Mouse (Mus musculus) urinary bladder, postnatal 25 days (tissue): Measurements from ENCODE around the gene Gm45623.

Experiments
- DNase-seq: peaks from one replicate; pipeline ENCODE4 v3.0.0; 2022; ENCODE audit warnings: low spot score

Gene Gm45623

GRCm38 (mm10) chr13:56752474-56753191 is 994 bp downstream of the Gm45623 start:
- DNase-seq = no peak

- DNase-seq = no peak
These were observed 1.9 kb downstream of the Gm45623 start for GRCm38 (mm10) chr13:56751774-56752173.

- no peak for DNase-seq
These were observed 4.2 kb downstream of the Gm45623 start for GRCm38 (mm10) chr13:56749377-56749776.

- DNase-seq = no peak
These were observed 6.1 kb downstream of the Gm45623 start for GRCm38 (mm10) chr13:56747554-56747953.

GRCm38 (mm10) chr13:56746739-56747532 is 6.7 kb downstream of the Gm45623 start:
- no peak for DNase-seq

- DNase-seq = no peak
These were observed 11.2 kb downstream of the Gm45623 start for GRCm38 (mm10) chr13:56742325-56742901.

- no peak for DNase-seq
These were observed 11.9 kb downstream of the Gm45623 start for GRCm38 (mm10) chr13:56741691-56742090.

GRCm38 (mm10) chr13:56740496-56740895 is 13.1 kb downstream of the Gm45623 start:
- DNase-seq = no peak

GRCm38 (mm10) chr13:56739556-56739955 is 14.1 kb downstream of the Gm45623 start:
- DNase-seq = no peak

- DNase-seq = no peak
These were observed 18.3 kb downstream of the Gm45623 start for GRCm38 (mm10) chr13:56735212-56735875.

GRCm38 (mm10) chr13:56734617-56735016 is 19.0 kb downstream of the Gm45623 start:
- no peak for DNase-seq

- no peak for DNase-seq
These were observed 24.6 kb downstream of the Gm45623 start for GRCm38 (mm10) chr13:56729046-56729445.

GRCm38 (mm10) chr13:56726551-56726950 is 27.1 kb downstream of the Gm45623 start:
- no peak for DNase-seq

GRCm38 (mm10) chr13:56712221-56712620 is 41.4 kb downstream of the Gm45623 start:
- no peak for DNase-seq

GRCm38 (mm10) chr13:56710620-56711019 is 43.0 kb downstream of the Gm45623 start:
- DNase-seq = no peak

GRCm38 (mm10) chr13:56707606-56708005 is 46.0 kb downstream of the Gm45623 start:
- peak; percentile 8 for DNase-seq

GRCm38 (mm10) chr13:56707111-56707510 is 46.5 kb downstream of the Gm45623 start:
- DNase-seq = no peak

- no peak for DNase-seq
These were observed 49.0 kb downstream of the Gm45623 start for GRCm38 (mm10) chr13:56704596-56704995.

GRCm38 (mm10) chr13:56703871-56704321 is 49.7 kb downstream of the Gm45623 start:
- no peak for DNase-seq

- peak; percentile 55 for DNase-seq
These were observed 50.3 kb downstream of the Gm45623 start for GRCm38 (mm10) chr13:56703222-56703870.

GRCm38 (mm10) chr13:56702469-56703221 is 51.0 kb downstream of the Gm45623 start, which contains the start of gene Smad5:
Smad5 (plus strand) TSS chr13:56703010.
- DNase-seq = peak; percentile 85
